Mouse (Mus musculus): Measurements from ENCODE around the gene Reln.

Reln gene

DNA sequence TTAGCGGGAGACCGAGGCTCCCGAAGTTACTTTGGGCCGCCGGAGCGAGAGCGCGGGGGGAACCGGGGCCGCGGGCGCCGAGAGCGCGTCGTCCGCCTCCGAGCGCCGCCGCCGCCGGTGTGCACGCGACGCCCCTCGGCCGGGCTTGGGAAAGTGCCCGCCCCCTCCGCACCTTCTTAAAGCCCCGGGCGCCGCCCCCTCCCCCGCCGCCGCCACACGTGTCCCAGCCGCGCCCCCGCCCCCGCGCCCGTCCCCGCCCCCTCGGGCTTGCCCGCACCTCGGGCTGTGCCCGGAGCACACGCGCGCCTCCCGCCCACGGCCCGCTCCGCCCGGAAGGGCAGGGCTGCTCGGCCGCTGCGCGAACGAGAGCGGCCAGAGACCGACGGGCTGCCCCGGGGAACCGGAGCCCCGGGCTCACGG is at the start of gene Reln:
Reln (minus strand) TSS at position 147 of the 420 bp plus-strand sequence.
- DNase-seq, result peak; percentile 77

- DNase-seq, result no peak
These were observed 44.0 kb upstream of the Reln start for GRCm38 (mm10) chr5:22388502-22388901.

DNA sequence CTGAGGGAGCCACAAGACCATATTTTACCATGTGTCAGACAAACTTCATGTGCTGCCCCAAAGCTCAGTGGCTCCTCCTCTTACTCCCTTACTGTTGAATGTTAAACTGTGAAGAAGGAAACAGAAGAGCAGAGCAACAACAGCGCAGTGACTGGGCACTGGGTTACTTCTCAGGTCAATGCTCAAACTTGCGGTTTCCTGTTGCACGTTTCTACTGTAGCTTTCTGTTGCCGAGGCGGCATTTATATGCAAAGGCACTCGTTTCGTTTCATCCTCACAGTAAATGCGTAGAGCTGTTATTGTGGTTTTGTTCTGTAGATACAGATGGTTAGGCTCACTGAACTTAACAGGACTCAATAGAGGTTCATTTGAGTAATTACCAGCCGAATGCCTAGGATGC is 16.0 kb upstream of the Reln start:
- no peak for DNase-seq

GRCm38 (mm10) chr5:22348412-22348811 is 3.9 kb upstream of the Reln start:
- no peak for DNase-seq

DNA sequence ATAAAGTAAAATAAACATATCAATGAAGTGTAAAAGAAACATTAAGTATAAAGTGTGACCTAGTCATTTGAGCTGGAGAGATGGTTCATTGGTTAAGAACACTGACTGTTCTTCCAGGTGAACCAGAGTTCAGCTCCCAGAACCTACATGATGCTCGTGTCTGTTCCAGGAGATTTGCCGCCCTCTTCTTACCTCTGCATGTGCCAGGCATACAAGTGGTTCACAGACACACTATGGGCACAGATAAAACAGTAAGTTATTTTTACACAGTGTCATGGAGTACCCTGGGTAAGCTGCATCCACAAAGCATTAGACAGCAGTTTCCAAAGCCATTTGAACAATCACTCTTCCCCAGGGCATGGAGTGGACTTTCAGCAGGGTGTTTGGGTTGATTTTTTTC is 3.2 kb upstream of the Reln start:
- no peak for DNase-seq

DNA sequence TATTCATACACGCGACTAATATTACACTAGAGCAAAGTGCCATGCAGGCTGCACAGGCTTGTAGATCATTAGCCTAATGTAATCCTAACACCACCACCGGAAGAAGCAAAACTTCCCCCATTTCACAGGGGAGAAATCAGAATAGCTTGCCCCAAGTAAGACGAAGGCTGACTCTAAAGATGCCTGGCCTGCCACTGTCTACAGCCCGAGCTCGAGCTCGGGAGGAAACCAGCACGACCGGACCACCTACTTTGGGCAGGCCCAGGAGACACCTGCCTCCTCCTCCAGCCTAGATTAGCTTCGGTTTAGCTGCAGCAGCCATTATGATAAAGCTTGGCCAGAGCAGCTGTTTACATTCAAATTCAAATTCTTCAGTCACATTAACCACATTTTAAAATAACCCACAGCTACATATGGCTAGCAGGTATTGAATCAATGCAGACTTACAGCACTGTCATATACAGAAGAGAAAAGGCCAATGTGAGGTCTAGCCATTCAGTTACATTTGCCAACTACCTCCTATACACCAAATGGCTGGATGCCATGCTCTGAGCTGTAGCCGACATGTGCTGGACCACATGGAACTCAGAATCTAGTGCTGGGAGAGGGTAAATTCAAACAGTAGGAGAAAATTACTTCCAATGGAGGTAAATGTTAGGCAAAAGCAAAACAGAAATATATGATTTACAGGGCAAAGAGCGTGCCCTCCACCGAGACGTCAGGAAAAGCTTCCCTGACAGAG is 1.6 kb upstream of the Reln start:
- DNase-seq, result peak; percentile 11

GRCm38 (mm10) chr5:22344976-22345651 is 612 bp upstream of the Reln start:
- peak; percentile 72 for DNase-seq

DNA sequence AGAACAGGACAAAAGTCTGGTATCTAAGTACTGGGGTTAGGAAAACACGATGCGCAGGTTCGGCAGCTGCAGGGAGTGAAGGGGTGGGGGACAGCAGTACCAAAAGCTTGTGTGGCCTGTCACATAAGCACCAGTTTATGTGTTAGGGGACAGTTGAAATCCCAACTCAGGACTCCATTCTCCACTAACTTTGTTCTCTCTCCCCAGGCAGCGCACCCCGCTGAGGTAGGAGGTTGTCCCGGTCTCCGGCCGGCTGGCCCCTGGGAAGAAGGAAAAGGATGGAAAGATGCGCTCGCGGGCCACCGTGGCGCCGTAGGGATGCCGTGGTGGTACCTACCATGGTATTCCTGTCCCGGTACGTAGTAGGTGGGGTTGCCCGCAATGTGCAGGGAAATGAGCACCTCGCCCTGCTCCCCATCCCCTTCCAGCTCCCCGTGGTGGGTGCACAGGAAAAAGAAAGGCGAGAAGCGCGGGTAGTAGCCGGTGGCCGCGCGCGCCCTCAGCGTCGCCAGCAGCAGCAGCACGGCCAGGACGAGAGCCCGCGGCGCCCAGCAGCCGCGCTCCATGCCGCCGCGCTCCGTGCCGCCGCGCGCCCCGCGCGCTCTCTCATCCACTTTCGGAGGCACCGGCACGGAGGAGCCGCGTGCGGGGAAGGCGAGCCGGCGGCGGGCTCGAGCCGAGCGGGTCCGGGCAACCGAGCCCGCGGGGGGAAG is 503 bp downstream of the Reln start:
- peak; percentile 61 for DNase-seq

DNA sequence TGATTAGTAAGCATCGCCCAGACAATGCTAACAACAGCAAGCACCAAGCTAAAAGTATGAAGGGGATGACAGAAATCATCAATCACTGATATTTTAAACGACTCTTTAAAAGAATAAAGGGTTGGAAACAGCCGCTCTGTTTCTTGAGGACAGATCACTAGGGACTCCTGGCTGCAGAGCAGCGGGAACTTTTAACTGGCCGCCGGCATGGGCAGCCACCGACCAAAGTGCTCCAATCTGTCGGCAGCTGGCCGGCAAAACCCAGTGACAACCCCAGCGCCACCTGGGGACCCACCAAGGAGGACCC is 1.0 kb downstream of the Reln start:
- DNase-seq, result no peak

DNA sequence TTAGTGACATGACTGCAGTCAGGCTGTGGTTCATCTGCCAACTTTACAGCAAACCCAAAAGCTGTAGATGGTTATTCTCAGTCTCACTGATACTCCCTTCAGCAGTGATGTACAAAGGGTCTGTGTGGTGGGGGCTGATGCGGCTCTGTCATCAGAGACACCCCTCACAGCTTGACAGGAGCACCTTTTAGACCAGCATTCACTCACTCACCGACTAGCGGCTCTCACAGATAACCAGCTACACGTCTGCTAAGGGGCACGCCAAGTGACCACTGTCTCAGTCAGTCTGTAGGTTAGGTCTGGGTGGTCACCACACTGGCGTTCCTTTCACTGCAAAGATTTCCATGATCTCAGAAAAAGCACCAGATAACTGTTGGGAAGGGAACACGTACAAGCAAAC is 2.0 kb downstream of the Reln start:
- no peak for DNase-seq

DNA sequence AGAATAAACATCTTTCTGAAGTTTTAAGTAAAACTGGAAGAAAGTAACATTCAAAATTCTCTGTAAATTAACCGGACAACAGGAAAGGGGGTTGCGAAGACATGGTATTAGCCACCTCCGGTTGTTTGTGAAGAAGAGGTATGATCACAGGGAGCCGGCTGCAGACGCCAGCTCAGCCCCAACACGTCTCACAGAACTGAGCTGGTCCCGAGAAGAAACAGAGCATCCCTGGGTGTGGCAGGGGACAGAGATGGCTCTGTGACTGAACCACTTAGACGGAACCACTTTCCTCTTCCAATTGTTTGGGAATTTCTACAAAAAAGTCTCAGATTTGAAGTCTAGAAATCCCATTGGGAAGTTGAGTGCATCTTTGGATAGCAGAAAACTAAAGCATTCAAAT is 3.5 kb downstream of the Reln start:
- no peak for DNase-seq

DNA sequence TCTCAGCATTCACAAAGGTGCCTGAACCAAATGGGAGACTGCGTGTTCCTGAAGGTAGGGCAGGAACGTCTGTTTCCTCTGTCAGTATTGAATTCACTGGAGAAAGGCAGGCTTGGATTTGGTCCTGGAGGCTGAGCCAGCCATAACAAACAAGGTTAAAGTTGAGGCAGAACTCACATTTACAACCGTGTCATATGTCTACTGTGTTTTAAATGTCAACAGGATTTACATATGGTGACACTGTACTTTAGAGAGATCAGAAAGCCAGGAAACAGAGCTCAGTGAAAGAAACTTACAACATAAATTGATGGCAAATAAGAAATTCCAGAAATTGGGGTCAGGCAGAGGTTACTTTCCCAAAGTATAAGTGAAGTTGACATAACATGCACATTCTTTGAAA is 9.1 kb downstream of the Reln start:
- DNase-seq, result no peak

- peak; percentile 71 for DNase-seq
These were observed 13.7 kb downstream of the Reln start for GRCm38 (mm10) chr5:22330802-22331201.

- DNase-seq, result no peak
These were observed 15.8 kb downstream of the Reln start for GRCm38 (mm10) chr5:22328431-22329359.

DNA sequence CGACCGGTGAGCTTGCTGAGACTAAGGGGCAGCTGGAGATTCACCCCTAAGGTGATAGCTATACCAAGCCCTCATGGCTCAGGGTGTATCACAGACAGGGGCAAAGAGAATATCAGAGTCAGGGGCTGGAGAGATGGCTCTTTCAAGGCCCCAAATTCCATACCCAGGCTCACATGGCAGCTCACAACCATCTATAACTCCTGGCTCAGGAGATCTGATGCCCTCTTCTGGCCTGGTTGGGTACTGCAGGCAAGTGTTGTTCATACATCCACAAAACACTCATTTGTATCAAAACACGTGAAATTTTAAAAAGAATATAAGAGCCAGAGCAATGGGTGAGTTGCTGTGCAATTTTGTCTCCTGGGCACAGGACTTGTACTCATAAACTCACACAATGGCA is 17.3 kb downstream of the Reln start:
- DNase-seq, result peak; percentile 46

- DNase-seq, result no peak
These were observed 20.7 kb downstream of the Reln start for GRCm38 (mm10) chr5:22323801-22324200.

DNA sequence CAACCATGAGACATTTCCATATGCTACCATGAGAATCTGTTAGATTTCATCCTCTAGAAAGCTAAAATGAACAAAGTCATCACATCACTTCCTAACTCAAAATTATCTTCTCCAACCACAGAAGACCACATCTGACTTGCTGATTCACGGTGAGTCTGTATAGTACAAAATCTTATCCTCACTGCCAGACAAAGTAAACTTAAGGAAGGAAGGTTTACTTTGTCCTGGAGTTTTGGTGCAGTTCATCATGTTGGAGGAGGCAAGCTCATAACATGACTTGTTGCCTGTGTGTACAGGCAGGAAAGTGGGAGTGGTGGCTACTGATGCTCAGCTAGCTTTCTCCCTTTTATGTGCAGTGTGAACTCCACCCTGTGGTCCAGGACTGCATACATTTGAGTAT is 26.7 kb downstream of the Reln start:
- no peak for DNase-seq

GRCm38 (mm10) chr5:22316471-22316870 is 28.0 kb downstream of the Reln start:
- no peak for DNase-seq

GRCm38 (mm10) chr5:22315990-22316389 is 28.5 kb downstream of the Reln start:
- no peak for DNase-seq

GRCm38 (mm10) chr5:22312995-22313394 is 31.5 kb downstream of the Reln start:
- DNase-seq, result no peak

DNA sequence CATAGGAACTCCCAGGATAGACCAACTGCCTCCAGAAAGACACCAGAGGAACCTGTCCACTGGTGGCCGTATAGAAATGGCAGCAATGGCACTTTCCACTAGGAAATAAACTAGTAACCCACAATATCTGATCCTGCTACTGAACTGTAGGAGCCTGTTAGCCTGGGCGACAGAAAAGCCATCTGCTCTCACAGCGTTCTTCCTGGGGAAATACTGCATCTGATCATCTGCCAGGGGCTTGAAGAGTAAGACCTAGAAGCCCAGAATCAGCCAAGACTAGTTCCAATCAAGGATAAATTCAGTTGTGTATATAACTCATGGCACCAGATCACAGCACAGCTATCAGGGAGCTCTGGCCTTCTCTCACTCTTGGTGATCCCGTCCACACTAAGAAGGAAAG is 33.5 kb downstream of the Reln start:
- no peak for DNase-seq

- no peak for DNase-seq
These were observed 35.5 kb downstream of the Reln start for GRCm38 (mm10) chr5:22309001-22309400.

DNA sequence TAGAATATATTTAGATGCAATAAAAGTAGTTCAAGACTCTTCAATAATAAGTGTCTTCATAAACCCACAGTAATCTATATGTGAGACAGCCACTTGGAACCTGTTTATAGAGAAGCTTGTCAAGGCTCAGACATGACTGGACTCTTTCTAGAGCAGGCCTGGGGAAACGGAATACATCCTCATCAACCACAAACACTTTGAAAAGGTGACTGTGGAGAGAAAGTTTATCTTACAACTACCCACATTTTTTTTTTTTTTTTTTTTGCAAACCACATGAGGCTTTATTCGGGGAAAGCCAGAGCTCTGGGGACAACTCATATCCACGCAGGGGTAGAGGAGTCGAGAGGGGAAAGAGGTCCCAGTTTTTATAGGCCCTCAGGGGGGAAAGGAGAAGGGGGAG is 36.6 kb downstream of the Reln start:
- no peak for DNase-seq
